Mouse (Mus musculus): ENCODE measurements around the gene Fh1. TPM values are rescaled to one million over a fixed set of nuclear protein-coding genes. Genes with fewer than 3 reads are reported as not detected.

Gene Fh1
- total and polyA plus RNA-seq, 3 experiments: 100 to 122 (median 113) TPM

GRCm38 (mm10) chr1:175603390-175603789 lies 22.0 kb downstream of the Fh1 start:
- Histone ChIP-seq H3K4me2 (ENCODE audit: insufficient read depth, low read depth, poor library complexity, severe bottlenecking) (no peak overlapping the region), H3K79me2 (replicated peaks; ENCODE audit: control insufficient read depth, extremely low read depth, insufficient read depth, poor library complexity, severe bottlenecking) (no peaks in the 10 kb centered on the region), H3K27ac (ENCODE audit: insufficient read depth, low read depth) (no peak overlapping the region), H3K27me3 (replicated peaks) (no peaks in the 10 kb centered on the region), H3K36me3 (replicated peaks in 1 of 2; ENCODE audit: control insufficient read depth in 1 of 2, insufficient read depth in 1 of 2, low read length in 1 of 2) (peaks cover 45 to 77% of the 10 kb centered on the region in 2 experiments), H3K9me3 (replicated peaks; ENCODE audit: low read length) (no peaks in the 10 kb centered on the region), H3K9ac (ENCODE audit: insufficient read depth, low read depth) (no peak overlapping the region), H3K4me3 (replicated peaks in 1 of 3; ENCODE audit: low read depth in 2 of 3, low read length in 2 of 3, poor library complexity in 1 of 3) (no peak overlapping the region), H3K4me1 (ENCODE audit: control insufficient read depth in 1 of 2, insufficient read depth in 2 of 2) (peaks cover 7 to 15% of the 10 kb centered on the region in 2 experiments; a peak in 3 of 4 replicates)
- in situ Hi-C loops (cut with MboI; ENCODE audit: low pct_ligation_motif_present, low pct_unique_long_range_greater_than_20kb, low sequenced_read_pairs) (no loop called here), dilution Hi-C loops (cut with MboI; ENCODE audit: extremely low pct_ligation_motif_present, extremely low pct_unique_long_range_greater_than_20kb, low sequenced_read_pairs) (no loop called here)
- DNase-seq (ENCODE audit: extremely low read depth): no peak
- TF ChIP-seq MEF2A (IDR thresholded peaks at IDR 0.05; ENCODE audit: borderline replicate concordance, low read depth, low read length): no peak
- TF ChIP-seq MAFK (IDR thresholded peaks at IDR 0.05; ENCODE audit: insufficient replicate concordance, low read length): no peak
- TF ChIP-seq RAD21 (IDR thresholded peaks at IDR 0.05; ENCODE audit: low read depth, low read length): peak; percentile 41
- TF ChIP-seq SMC3 (IDR thresholded peaks at IDR 0.05; ENCODE audit: low read depth, low read length): 0 out of 2 replicates have a peak, but pooled peaks have one; percentile 10
- TF ChIP-seq USF1 (IDR thresholded peaks at IDR 0.05; ENCODE audit: low read depth, low read length): no peak
- no peak for TF ChIP-seq EP300 (IDR thresholded peaks at IDR 0.05; ENCODE audit: low read length)
- TF ChIP-seq KAT2A (IDR thresholded peaks at IDR 0.05; ENCODE audit: insufficient replicate concordance, low read length): no peak
- TF ChIP-seq JUND (conservative IDR thresholded peaks at IDR 0.05; ENCODE audit: low read depth, low read length): no peak
- no peak for TF ChIP-seq ZKSCAN1 (IDR thresholded peaks at IDR 0.05; ENCODE audit: borderline replicate concordance, low read depth, low read length)
- peak in 1 of 2 experiments; percentile 36; a peak in 2 of 4 replicates for TF ChIP-seq CTCF (conservative IDR thresholded peaks at IDR 0.05 in 1 of 2, IDR thresholded peaks at IDR 0.05 in 1 of 2; ENCODE audit: low read depth in 2 of 2, low read length in 2 of 2)

- TF ChIP-seq ETS1 (conservative IDR thresholded peaks at IDR 0.05; ENCODE audit: low read depth, low read length): peak; percentile 16; the same call in 1 of the 2 replicates
- TF ChIP-seq ZKSCAN1 (IDR thresholded peaks at IDR 0.05; ENCODE audit: borderline replicate concordance, low read depth, low read length): no peak
- Histone ChIP-seq H3K27ac (ENCODE audit: insufficient read depth, low read depth) (no peak overlapping the region), H3K9me3 (replicated peaks; ENCODE audit: low read length) (no peaks in the 10 kb centered on the region), H3K4me1 (ENCODE audit: control insufficient read depth in 1 of 2, insufficient read depth in 2 of 2) (peaks cover 7 to 15% of the 10 kb centered on the region in 2 experiments; a peak in 3 of 4 replicates), H3K4me2 (ENCODE audit: insufficient read depth, low read depth, poor library complexity, severe bottlenecking) (no peak overlapping the region), H3K36me3 (replicated peaks in 1 of 2; ENCODE audit: control insufficient read depth in 1 of 2, insufficient read depth in 1 of 2, low read length in 1 of 2) (peaks cover 38 to 66% of the 10 kb centered on the region in 2 experiments), H3K9ac (ENCODE audit: insufficient read depth, low read depth) (no peak overlapping the region), H3K27me3 (replicated peaks) (no peaks in the 10 kb centered on the region), H3K4me3 (replicated peaks in 1 of 3; ENCODE audit: low read depth in 2 of 3, low read length in 2 of 3, poor library complexity in 1 of 3) (no peak overlapping the region), H3K79me2 (replicated peaks; ENCODE audit: control insufficient read depth, extremely low read depth, insufficient read depth, poor library complexity, severe bottlenecking) (no peaks in the 10 kb centered on the region)
- in situ Hi-C loops (cut with MboI; ENCODE audit: low pct_ligation_motif_present, low pct_unique_long_range_greater_than_20kb, low sequenced_read_pairs): no loop called here
- dilution Hi-C loops (cut with MboI; ENCODE audit: extremely low pct_ligation_motif_present, extremely low pct_unique_long_range_greater_than_20kb, low sequenced_read_pairs): no loop called here
- DNase-seq (ENCODE audit: extremely low read depth): peak; percentile 82
Measured at GRCm38 (mm10) chr1:175602231-175602630, 23.2 kb downstream of the Fh1 start.

- Histone ChIP-seq H3K36me3 (replicated peaks in 1 of 2; ENCODE audit: control insufficient read depth in 1 of 2, insufficient read depth in 1 of 2, low read length in 1 of 2) (peaks cover 0 to 5% of the 10 kb centered on the region in 2 experiments), H3K4me1 (ENCODE audit: control insufficient read depth in 1 of 2, insufficient read depth in 2 of 2) (no peaks in the 10 kb centered on the region), H3K27ac (ENCODE audit: insufficient read depth, low read depth) (no peak overlapping the region), H3K4me3 (replicated peaks in 1 of 3; ENCODE audit: low read depth in 2 of 3, low read length in 2 of 3, poor library complexity in 1 of 3) (no peak overlapping the region), H3K9me3 (replicated peaks; ENCODE audit: low read length) (no peaks in the 10 kb centered on the region), H3K4me2 (ENCODE audit: insufficient read depth, low read depth, poor library complexity, severe bottlenecking) (no peak overlapping the region), H3K79me2 (replicated peaks; ENCODE audit: control insufficient read depth, extremely low read depth, insufficient read depth, poor library complexity, severe bottlenecking) (no peaks in the 10 kb centered on the region), H3K27me3 (replicated peaks) (no peaks in the 10 kb centered on the region), H3K9ac (ENCODE audit: insufficient read depth, low read depth) (no peak overlapping the region)
- dilution Hi-C loops (cut with MboI; ENCODE audit: extremely low pct_ligation_motif_present, extremely low pct_unique_long_range_greater_than_20kb, low sequenced_read_pairs) (no loop called here), in situ Hi-C loops (cut with MboI; ENCODE audit: low pct_ligation_motif_present, low pct_unique_long_range_greater_than_20kb, low sequenced_read_pairs) (no loop called here)
- DNase-seq (ENCODE audit: extremely low read depth): no peak
- TF ChIP-seq ZKSCAN1 (IDR thresholded peaks at IDR 0.05; ENCODE audit: borderline replicate concordance, low read depth, low read length) (no peak), USF1 (IDR thresholded peaks at IDR 0.05; ENCODE audit: low read depth, low read length) (no peak), PAX5 (IDR thresholded peaks at IDR 0.05; ENCODE audit: low read length) (no peak)
Measured at GRCm38 (mm10) chr1:175592832-175593231, 32.6 kb downstream of the Fh1 start.

Data from CH12.LX (cell line).